Mouse (Mus musculus): ENCODE data around the gene Adamts6. TPM values are rescaled to one million over a fixed set of nuclear protein-coding genes. Genes with fewer than 3 reads are reported as not detected.

The Adamts6 gene
- polyA plus RNA-seq, 1 experiment from 2014 or later = 2.3 TPM

DNA sequence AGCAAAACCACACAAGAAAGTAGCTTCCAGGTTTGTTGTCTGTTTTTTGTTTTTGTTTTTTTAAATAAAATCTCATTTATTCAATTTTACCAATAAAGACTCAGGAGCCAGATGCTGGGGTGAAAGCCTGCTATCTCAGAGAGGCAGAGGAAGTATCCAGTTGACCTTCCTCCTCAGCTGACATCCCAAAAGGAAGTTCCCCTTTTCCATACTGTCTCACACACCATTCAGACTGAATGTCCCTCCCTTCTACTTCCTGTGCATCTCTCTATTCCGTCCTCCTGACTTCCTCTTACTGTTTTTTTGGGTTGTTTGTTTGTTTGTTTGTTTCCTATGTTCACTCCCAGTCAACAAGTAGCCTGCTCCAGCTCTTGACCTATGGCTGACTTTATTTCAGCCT lies 216.4 kb downstream of the Adamts6 start:
- Histone ChIP-seq H3K9me3 (replicated peaks) (no peaks in the 10 kb centered on the region), H3K4me1 (no peaks in the 10 kb centered on the region), H3K4me3 (replicated peaks) (no peak overlapping the region), H3K27me3 (no peaks in the 10 kb centered on the region), H3K4me2 (no peak overlapping the region), H3K27ac (no peak overlapping the region), H3K9ac (no peak overlapping the region), H3K36me3 (no peaks in the 10 kb centered on the region)
- no peak for ATAC-seq (replicated peaks; ENCODE audit: low FRiP score)
- WGBS = 70% methylated on average over 1 of the region's 1 CpGs

DNA sequence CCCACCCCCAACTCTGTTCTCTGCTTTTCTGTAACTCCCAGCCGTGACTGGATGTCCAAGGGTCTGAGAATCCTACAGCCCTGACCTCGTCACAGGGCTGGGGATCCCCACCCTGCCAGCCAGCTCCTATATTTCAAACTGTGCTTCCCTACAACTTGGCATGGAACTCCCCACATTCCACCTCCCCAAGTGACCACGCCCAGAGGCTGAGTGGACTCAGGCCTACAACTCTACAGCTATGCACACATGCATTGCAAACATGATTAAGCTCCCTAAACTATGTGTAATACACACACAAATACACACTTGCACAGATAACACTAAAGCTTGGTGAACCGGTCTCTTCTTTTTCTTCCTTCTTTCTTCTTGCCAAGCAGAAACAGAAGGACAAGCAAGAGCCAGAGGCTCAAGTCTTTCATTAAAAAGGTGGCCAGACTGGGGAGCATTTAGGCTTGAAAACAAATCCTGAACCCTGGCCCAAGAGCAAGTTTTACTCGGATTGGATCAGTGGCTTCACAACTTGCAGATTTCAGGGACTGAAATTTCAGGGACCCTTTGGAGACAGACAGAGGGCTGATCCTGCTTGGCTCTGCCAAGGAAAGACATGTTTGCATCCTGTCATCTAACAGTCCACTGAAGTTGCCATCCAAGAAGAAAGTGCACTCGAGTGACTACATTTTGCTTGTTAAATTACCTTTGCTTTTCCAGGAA lies 218.7 kb downstream of the Adamts6 start:
- Histone ChIP-seq H3K4me3 (replicated peaks) (no peak overlapping the region), H3K27me3 (no peaks in the 10 kb centered on the region), H3K27ac (no peak overlapping the region), H3K36me3 (no peaks in the 10 kb centered on the region), H3K9ac (no peak overlapping the region), H3K4me2 (no peak overlapping the region), H3K9me3 (replicated peaks) (no peaks in the 10 kb centered on the region), H3K4me1 (no peaks in the 10 kb centered on the region)
- ATAC-seq (replicated peaks; ENCODE audit: low FRiP score) = no peak
- 84% methylated on average over 6 of the region's 6 CpGs for WGBS

DNA sequence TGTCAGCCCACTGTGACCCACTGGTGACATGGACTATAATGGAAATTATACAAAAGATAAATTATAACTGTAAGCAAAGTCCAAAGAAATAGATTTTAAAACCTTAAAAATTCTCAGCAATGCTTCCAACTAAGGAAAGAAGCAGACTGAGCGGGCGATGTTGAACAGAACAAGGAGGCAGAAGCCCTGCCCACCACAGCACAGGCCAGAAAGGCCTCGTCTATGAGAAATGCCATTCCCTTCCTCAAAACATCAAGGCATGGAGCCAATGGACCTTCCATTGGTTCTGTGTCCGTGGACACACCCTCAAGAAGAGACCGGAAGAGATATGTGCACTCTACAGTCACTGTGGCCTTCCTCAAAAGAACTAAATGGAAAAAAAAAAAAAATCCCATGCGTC lies 220.0 kb downstream of the Adamts6 start:
- ATAC-seq (replicated peaks; ENCODE audit: low FRiP score) = no peak
- H3K9me3 ChIP-seq (replicated peaks) = no peaks in the 10 kb centered on the region
- H3K27me3 ChIP-seq = no peaks in the 10 kb centered on the region
- H3K9ac ChIP-seq = no peak overlapping the region
- no peaks in the 10 kb centered on the region for H3K4me1 ChIP-seq
- no peak overlapping the region for H3K27ac ChIP-seq
- no peak overlapping the region for H3K4me2 ChIP-seq
- 89% methylated on average over 6 of the region's 6 CpGs for WGBS
- H3K36me3 ChIP-seq = no peaks in the 10 kb centered on the region
- H3K4me3 ChIP-seq (replicated peaks) = no peak overlapping the region

DNA sequence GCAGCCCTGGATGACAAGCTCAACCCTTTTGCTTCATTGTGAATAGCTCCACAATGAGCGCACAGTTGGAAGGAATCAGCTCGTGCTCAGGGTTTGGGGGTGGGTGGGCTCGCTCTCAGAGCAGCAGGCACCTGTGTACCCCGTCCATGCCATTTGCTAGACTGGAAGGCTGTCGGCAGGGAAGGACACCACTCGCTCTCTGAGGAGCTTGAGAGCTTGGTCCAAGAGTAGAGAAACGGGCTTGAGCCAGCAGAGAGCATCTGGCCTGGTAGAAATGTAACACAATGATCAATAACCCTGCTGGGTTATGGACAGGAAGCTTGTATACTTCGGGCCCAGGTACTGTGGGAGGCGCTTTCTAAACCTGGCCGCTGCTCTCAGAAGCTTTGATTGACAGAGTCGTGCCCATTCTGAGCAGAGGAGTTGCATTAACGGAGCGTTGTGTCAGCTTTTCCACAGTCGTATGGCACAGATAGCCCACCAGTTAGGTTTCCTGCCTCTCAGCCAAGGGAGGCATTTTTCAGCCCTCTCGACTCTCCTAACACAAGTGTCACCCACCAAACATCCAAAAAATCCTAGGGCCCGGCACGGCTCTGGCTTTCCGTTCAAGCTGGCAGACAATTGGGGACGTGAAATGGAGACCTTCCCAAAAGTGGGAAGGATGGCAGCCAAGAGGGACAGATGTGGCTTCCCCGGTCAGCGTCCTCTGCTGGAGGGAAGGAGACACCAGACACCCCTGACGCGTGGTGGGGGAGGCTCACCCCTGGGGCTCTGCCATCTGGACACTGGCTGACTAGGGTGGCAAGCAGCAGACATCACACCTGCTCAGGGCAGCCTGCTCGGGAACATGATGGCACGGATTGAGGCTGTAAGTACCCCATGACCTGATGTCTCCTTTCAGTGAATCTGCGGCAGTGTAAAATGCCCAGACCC lies 222.2 kb downstream of the Adamts6 start:
- Histone ChIP-seq H3K36me3 (no peaks in the 10 kb centered on the region), H3K9me3 (replicated peaks) (no peaks in the 10 kb centered on the region), H3K27me3 (no peaks in the 10 kb centered on the region), H3K4me1 (no peaks in the 10 kb centered on the region), H3K27ac (no peak overlapping the region), H3K4me3 (replicated peaks) (no peak overlapping the region), H3K9ac (no peak overlapping the region), H3K4me2 (no peak overlapping the region)
- 85% methylated on average over 26 of the region's 26 CpGs for WGBS
- 0 out of 2 replicates have a peak, but pooled peaks have one; percentile 22 for ATAC-seq (replicated peaks; ENCODE audit: low FRiP score)

DNA sequence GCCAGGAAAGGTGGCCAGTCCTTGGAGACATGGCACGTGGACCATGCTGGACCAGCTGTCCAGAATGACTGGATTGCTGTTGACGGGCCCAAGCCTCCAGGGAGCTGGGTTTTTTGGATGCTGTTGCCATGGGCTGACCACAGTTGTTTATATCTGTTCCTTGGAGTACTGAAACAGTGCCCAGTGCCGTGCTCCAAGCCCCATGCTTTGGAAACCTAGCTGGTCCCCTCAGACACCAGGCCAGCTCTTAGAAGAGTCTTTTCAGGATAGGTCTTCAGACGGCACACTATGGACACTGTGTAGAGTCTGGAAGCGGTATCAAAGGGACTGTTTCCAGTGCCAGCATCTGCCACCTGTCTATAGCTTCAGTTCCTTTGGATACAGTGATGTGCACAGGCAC lies 223.1 kb downstream of the Adamts6 start:
- Histone ChIP-seq H3K4me3 (replicated peaks) (no peak overlapping the region), H3K9ac (no peak overlapping the region), H3K9me3 (replicated peaks) (no peaks in the 10 kb centered on the region), H3K27ac (no peak overlapping the region), H3K4me1 (no peaks in the 10 kb centered on the region), H3K4me2 (no peak overlapping the region), H3K36me3 (no peaks in the 10 kb centered on the region), H3K27me3 (no peaks in the 10 kb centered on the region)
- WGBS = 84% methylated on average over 5 of the region's 5 CpGs
- ATAC-seq (replicated peaks; ENCODE audit: low FRiP score) = no peak

DNA sequence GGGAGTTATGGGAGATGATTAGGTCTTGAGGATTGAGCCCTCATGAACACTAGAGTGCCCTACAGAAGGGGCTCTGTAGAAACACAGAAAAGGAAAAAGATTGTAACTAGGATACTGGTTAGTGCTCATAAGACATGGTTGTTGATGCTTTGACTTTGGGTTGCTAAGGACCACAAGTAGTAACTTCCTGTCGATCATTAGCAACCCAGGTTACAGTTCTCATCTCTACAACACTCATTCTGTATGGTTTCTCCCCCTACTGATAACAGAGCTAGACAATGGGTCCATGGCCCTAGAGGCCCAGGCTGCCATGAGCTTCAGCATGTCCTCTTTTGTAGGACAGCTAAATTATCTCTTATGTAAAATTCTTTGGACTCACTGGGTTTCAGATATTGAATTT lies 227.4 kb downstream of the Adamts6 start:
- peaks cover 22% of the 10 kb centered on the region for H3K4me1 ChIP-seq
- no peaks in the 10 kb centered on the region for H3K27me3 ChIP-seq
- WGBS = 100% methylated on average over 1 of the region's 1 CpGs
- H3K27ac ChIP-seq = no peak overlapping the region
- no peaks in the 10 kb centered on the region for H3K9me3 ChIP-seq (replicated peaks)
- ATAC-seq (replicated peaks; ENCODE audit: low FRiP score) = no peak
- no peak overlapping the region for H3K4me3 ChIP-seq (replicated peaks)
- H3K9ac ChIP-seq = no peak overlapping the region
- no peaks in the 10 kb centered on the region for H3K36me3 ChIP-seq
- no peak overlapping the region for H3K4me2 ChIP-seq

DNA sequence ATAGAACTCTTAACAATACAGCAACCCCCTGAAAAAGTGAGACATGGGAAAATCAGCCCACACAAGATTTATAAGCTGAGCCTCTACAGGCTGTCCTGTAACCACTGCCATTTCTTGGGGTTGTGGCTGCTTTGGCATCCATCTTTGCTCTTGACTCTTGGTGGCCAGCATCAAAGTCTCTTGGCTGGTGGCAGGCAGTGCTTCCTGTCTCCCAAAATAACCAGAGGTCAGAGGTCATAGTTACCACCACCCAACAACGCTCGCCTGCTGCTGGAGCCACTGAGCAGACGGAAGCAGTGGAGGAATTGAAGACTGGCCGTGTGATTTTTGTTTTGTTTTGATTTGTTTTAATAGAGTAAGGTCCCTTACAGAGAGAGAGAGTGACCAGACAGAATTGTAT lies 228.5 kb downstream of the Adamts6 start:
- Histone ChIP-seq H3K27me3 (no peaks in the 10 kb centered on the region), H3K4me2 (no peak overlapping the region), H3K9me3 (replicated peaks) (no peaks in the 10 kb centered on the region), H3K36me3 (no peaks in the 10 kb centered on the region), H3K4me3 (replicated peaks) (no peak overlapping the region), H3K4me1 (peaks cover 22% of the 10 kb centered on the region), H3K27ac (no peak overlapping the region), H3K9ac (no peak overlapping the region)
- WGBS = 41% methylated on average over 4 of the region's 4 CpGs
- ATAC-seq (replicated peaks; ENCODE audit: low FRiP score) = no peak

DNA sequence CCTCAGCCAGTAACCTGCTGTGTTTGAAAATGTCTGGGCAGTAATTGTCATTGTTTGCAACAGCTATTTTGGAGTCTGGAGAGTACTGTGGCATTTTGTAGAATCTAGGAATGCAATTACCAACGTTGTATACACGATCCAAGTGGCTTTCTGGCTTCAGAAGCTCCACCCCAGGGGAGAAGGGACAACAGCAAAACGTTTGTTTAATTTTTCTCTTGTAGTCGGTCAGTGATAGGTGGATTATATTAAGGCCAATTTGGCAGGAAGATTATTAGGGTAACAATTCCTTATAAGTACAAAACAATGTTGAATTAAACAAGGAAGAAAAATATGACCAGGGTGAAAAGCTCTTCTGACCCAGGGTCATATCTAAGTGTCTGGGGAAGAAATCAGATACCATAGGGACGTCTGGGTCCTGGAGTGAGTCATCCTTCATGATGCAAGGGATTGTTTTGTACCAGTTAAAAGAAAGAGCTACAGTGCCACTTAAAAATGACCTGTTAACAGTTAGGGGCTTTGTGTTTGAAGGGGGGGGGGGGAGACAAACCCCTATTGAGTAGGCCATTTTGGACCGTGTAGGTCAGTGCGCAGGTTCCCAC lies 229.2 kb downstream of the Adamts6 start:
- no peak overlapping the region for H3K9ac ChIP-seq
- peaks cover 22% of the 10 kb centered on the region for H3K4me1 ChIP-seq
- H3K27ac ChIP-seq = no peak overlapping the region
- no peaks in the 10 kb centered on the region for H3K36me3 ChIP-seq
- H3K4me2 ChIP-seq = no peak overlapping the region
- ATAC-seq (replicated peaks; ENCODE audit: low FRiP score) = no peak
- no peaks in the 10 kb centered on the region for H3K9me3 ChIP-seq (replicated peaks)
- no peaks in the 10 kb centered on the region for H3K27me3 ChIP-seq
- H3K4me3 ChIP-seq (replicated peaks) = no peak overlapping the region
- 31% methylated on average over 7 of the region's 7 CpGs for WGBS

DNA sequence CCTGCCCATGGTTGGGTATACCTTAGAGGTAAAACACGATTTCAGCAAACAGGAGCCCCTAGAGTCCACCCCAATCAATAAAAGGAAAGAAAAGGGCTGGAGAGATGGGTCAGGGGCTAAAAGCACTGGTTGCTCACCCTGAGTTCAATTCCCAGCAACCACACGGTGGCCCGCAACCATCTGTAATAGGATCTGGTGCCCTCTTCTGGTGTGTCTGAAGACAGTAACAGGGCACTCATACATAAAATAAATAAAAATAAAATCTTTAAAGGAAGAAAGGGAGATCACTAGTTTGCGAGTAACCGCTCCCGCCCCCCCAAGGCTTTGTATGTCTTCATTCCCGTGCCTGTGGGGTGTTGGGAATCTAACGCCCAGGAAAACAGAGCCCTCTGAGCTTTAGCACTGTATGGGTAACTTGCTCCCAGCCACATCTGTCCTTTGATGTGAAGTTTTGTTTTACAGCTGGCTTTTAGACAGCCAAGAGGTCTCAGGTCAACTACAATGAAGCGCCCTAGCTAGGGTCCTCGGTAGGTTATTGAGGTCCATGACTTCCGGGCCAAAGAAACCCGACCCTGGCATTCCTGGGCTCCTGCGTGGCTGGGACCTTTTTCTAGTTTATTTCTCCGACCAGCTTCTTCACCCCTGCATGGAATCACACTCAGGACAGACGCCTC lies 230.1 kb downstream of the Adamts6 start:
- peaks cover 22% of the 10 kb centered on the region for H3K4me1 ChIP-seq
- no peaks in the 10 kb centered on the region for H3K9me3 ChIP-seq (replicated peaks)
- peak overlapping the region; percentile 92 for H3K27ac ChIP-seq
- no peaks in the 10 kb centered on the region for H3K36me3 ChIP-seq
- peak; percentile 71 for ATAC-seq (replicated peaks; ENCODE audit: low FRiP score)
- H3K4me3 ChIP-seq (replicated peaks) = peak overlapping the region; percentile 37
- peak overlapping the region; percentile 60 for H3K4me2 ChIP-seq
- H3K9ac ChIP-seq = peak overlapping the region; percentile 34; the same call in 1 of the 2 replicates
- WGBS = 40% methylated on average over 15 of the region's 15 CpGs
- no peaks in the 10 kb centered on the region for H3K27me3 ChIP-seq

DNA sequence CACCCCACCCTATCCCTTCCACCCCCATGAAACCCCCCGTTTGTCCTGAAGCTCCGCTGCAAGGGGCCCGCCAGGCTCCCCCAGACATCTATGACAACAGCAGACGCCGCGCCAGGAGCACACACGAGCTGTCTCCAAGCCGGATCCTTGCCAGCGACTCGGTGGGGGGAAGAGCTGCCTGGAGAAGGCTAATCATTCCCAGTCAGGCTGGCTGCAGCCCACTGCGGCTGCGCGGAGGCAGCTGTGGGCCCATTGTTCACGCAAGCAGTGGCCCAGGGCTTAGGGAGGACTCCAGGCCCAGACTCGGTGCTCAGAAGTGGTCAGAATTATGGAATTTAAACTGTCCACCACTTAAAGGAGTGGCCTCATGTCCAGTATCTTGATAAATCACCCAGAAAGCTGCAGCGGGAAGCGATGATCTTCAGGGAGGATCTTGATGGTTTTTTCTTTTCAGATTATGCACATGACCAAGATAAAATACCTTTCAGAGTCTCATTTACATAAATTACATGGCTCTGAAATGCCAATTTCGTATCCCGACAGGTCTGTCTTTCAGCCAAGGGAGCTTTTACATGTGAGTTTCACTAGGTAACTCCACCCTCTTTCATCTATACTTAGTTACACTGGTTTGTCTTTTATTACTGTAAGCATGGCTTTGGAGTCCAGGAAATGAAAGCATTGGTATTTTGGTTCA lies 230.8 kb downstream of the Adamts6 start:
- H3K36me3 ChIP-seq = no peaks in the 10 kb centered on the region
- peak overlapping the region; percentile 37 for H3K4me3 ChIP-seq (replicated peaks)
- WGBS = 13% methylated on average over 19 of the region's 19 CpGs
- H3K27ac ChIP-seq = peak overlapping the region; percentile 92
- no peaks in the 10 kb centered on the region for H3K9me3 ChIP-seq (replicated peaks)
- no peaks in the 10 kb centered on the region for H3K27me3 ChIP-seq
- peak overlapping the region; percentile 34 for H3K9ac ChIP-seq
- peaks cover 22% of the 10 kb centered on the region for H3K4me1 ChIP-seq
- peak overlapping the region; percentile 60 for H3K4me2 ChIP-seq
- ATAC-seq (replicated peaks; ENCODE audit: low FRiP score) = peak; percentile 95

DNA sequence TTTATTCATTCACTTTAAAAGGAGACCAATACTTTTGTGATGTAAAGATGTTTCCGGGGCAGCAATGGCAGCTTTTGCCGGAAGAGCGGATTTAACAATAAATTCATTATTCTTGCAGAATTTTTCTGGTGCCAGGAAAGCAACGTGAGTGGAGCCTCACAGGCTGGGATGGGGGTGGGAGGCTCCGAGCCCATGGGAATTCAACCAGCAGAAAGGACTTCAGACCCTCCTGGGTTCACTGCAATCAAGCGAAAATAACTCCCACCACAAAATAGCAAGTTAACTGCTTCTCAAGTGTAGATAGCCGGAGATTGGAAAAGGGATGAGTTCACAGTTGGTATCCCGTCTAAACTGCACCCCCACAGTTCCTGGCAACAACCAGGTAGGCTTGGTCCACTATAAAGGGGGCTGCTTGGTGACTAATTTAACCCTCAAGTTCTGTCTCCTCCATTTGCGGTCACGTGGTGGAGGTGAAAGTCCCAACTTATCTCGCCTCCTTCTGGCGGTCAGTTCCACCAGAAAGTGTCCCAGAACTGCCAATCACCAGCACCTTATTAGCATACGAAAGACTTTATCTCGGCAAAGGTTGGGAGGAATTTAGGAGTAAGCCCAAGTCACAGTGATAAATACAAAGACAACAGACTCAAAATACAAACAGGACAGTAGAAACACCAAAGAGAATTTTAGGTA lies 231.5 kb downstream of the Adamts6 start:
- H3K4me3 ChIP-seq (replicated peaks) = no peak overlapping the region
- H3K9me3 ChIP-seq (replicated peaks) = no peaks in the 10 kb centered on the region
- WGBS = 56% methylated on average over 14 of the region's 14 CpGs
- H3K36me3 ChIP-seq = no peaks in the 10 kb centered on the region
- no peaks in the 10 kb centered on the region for H3K27me3 ChIP-seq
- ATAC-seq (replicated peaks; ENCODE audit: low FRiP score) = peak; percentile 45
- peaks cover 22% of the 10 kb centered on the region for H3K4me1 ChIP-seq
- peak overlapping the region; percentile 92 for H3K27ac ChIP-seq
- peak overlapping the region; percentile 60 for H3K4me2 ChIP-seq
- H3K9ac ChIP-seq = 0 out of 2 replicates have a peak overlapping the region, but pooled peaks have one; percentile 34
